Mouse (Mus musculus): ENCODE results near the gene Rpl3l.
"Not testable (repeated sequence)": the region's sequence is repeated elsewhere in the genome, so short reads cannot be mapped to it uniquely, and the experiment has no call there.

Rpl3l gene

GRCm38 (mm10) chr17:24720616-24721015 lies 7.0 kb upstream of the Rpl3l start:
- DNase-seq = not testable (repeated sequence)

- DNase-seq = not testable (repeated sequence)
These were observed 6.2 kb upstream of the Rpl3l start for GRCm38 (mm10) chr17:24721383-24721955.

- no peak for DNase-seq
These were observed 5.2 kb upstream of the Rpl3l start for GRCm38 (mm10) chr17:24722220-24722924.

- DNase-seq = no peak
These were observed 4.3 kb upstream of the Rpl3l start for GRCm38 (mm10) chr17:24723122-24723880.

- no peak for DNase-seq
These were observed 3.8 kb upstream of the Rpl3l start for GRCm38 (mm10) chr17:24723881-24724180.

GRCm38 (mm10) chr17:24724184-24724583 lies 3.4 kb upstream of the Rpl3l start, which contains the start of gene Ndufb10:
Ndufb10 (minus strand) TSS chr17:24724478.
- DNase-seq = peak; percentile 97

- DNase-seq = no peak
These were observed 1.8 kb upstream of the Rpl3l start for GRCm38 (mm10) chr17:24725637-24726390.

GRCm38 (mm10) chr17:24728184-24728583 lies 564 bp downstream of the Rpl3l start:
- no peak for DNase-seq

- DNase-seq = no peak
These were observed 1.4 kb downstream of the Rpl3l start for GRCm38 (mm10) chr17:24729067-24729466.

GRCm38 (mm10) chr17:24730787-24731186 lies 3.2 kb downstream of the Rpl3l start:
- no peak for DNase-seq

GRCm38 (mm10) chr17:24732233-24732935 lies 4.8 kb downstream of the Rpl3l start:
- DNase-seq = no peak

GRCm38 (mm10) chr17:24733434-24734050 lies 5.9 kb downstream of the Rpl3l start:
- DNase-seq = no peak

GRCm38 (mm10) chr17:24734513-24734912 lies 6.9 kb downstream of the Rpl3l start:
- no peak for DNase-seq

GRCm38 (mm10) chr17:24735446-24735845 lies 7.8 kb downstream of the Rpl3l start:
- no peak for DNase-seq

- peak; percentile 97 for DNase-seq
These were observed 8.9 kb downstream of the Rpl3l start, which contains the start of gene Msrb1 for GRCm38 (mm10) chr17:24736330-24737051. Msrb1 (plus strand) TSS chr17:24736642.

- no peak for DNase-seq
These were observed 9.7 kb downstream of the Rpl3l start for GRCm38 (mm10) chr17:24737135-24737810.

- DNase-seq = no peak
These were observed 10.6 kb downstream of the Rpl3l start for GRCm38 (mm10) chr17:24738238-24738637.

GRCm38 (mm10) chr17:24739926-24740325 lies 12.3 kb downstream of the Rpl3l start:
- DNase-seq = no peak

- DNase-seq = no peak
These were observed 14.7 kb downstream of the Rpl3l start for GRCm38 (mm10) chr17:24742307-24742706.

- DNase-seq = no peak
These were observed 16.3 kb downstream of the Rpl3l start for GRCm38 (mm10) chr17:24743896-24744295.

- DNase-seq = no peak
These were observed 16.8 kb downstream of the Rpl3l start for GRCm38 (mm10) chr17:24744381-24744780.

Measured in thymus, postnatal 14 days (tissue).